Mouse (Mus musculus): ENCODE measurements at regions not wholly inside any gene's neighbourhood (a gene's known extent, or its start where the extent isn't known, plus 50 kb on each side); places are given as distances from the start of the nearest gene placed in this dataset.

DNA sequence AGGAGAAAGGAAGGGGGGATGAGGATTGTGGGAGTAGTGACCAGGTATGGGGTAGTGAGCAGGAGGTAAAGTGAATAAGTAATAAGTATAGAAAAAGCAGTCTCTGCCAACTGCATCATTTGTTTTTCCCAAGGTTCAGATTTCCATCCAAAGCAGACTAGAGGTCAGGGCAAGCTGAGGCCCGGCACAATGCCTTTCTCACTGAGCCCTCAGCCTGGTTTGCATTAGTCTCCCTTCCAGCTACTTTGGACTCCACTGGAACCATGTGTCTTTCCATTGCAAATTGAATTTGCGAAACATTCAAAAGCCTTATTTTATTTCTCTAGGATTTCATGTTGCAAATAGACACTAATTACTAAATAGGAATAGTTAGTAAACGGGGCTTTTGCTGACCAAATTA lies 124.7 kb upstream of the Tnc start:
- WGBS: 46% methylated on average over 3 of the region's 3 CpGs

DNA sequence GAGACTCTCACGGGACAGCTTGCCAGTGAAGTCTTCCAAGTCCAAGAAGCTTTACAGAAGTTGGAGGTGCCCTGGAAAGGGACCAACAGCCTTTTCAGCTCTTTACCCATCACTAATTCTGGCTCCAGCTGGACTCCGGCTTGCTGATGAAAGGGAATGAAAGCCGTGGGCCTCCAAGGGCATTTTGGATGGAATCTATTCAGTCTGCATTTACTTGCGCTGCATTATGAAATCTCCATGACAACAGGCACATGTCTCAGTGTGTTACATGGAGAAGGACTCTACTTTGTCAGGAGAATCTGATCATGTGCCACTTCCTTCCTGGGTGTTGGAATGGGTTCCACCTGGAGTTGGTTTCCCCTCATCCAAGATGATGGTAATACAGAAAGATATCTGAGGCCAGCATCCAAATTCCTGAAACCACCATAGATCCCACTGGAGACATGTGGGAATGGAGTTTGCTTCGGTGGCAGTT lies 102.2 kb upstream of the Tnc start:
- no peaks in the 10 kb centered on the region for H3K9me3 ChIP-seq (ENCODE audit: control insufficient read depth, low read length)
- no peak overlapping the region for H3K9ac ChIP-seq (ENCODE audit: low read depth, low read length)
- ATAC-seq (ENCODE audit: low read depth) (peak; percentile 47; the same call in 1 of the 2 replicates), DNase-seq (ENCODE audit: low spot score) (peak; percentile 76)
- H3K27me3 ChIP-seq (replicated peaks; ENCODE audit: control insufficient read depth, insufficient read depth, low read length): no peaks in the 10 kb centered on the region
- no peak overlapping the region for H3K4me3 ChIP-seq (ENCODE audit: low read depth, low read length)
- H3K27ac ChIP-seq (replicated peaks; ENCODE audit: low read depth, low read length): no peak overlapping the region
- H3K4me1 ChIP-seq (ENCODE audit: control insufficient read depth, insufficient read depth, low read length): no peaks in the 10 kb centered on the region; the same call in 1 of the 2 replicates
- no peak overlapping the region for H3K4me2 ChIP-seq (ENCODE audit: low read depth, low read length)
- 56% methylated on average over 5 of the region's 5 CpGs for WGBS
- H3K36me3 ChIP-seq (ENCODE audit: control insufficient read depth, insufficient read depth, low read length): no peaks in the 10 kb centered on the region

More for the DNA sequence above, 124.7 kb upstream of the Tnc start:
- Histone ChIP-seq H3K36me3 (ENCODE audit: control insufficient read depth, insufficient read depth, low read length) (no peaks in the 10 kb centered on the region), H3K4me3 (ENCODE audit: low read depth, low read length) (no peak overlapping the region), H3K27me3 (replicated peaks; ENCODE audit: control insufficient read depth, insufficient read depth, low read length) (no peaks in the 10 kb centered on the region), H3K9me3 (ENCODE audit: control insufficient read depth, low read length) (no peaks in the 10 kb centered on the region), H3K4me1 (ENCODE audit: control insufficient read depth, insufficient read depth, low read length) (no peaks in the 10 kb centered on the region), H3K27ac (replicated peaks; ENCODE audit: low read depth, low read length) (no peak overlapping the region), H3K9ac (ENCODE audit: low read depth, low read length) (no peak overlapping the region), H3K4me2 (ENCODE audit: low read depth, low read length) (no peak overlapping the region)
- ATAC-seq (ENCODE audit: low read depth) (no peak), DNase-seq (ENCODE audit: low spot score) (peak; percentile 45)

DNA sequence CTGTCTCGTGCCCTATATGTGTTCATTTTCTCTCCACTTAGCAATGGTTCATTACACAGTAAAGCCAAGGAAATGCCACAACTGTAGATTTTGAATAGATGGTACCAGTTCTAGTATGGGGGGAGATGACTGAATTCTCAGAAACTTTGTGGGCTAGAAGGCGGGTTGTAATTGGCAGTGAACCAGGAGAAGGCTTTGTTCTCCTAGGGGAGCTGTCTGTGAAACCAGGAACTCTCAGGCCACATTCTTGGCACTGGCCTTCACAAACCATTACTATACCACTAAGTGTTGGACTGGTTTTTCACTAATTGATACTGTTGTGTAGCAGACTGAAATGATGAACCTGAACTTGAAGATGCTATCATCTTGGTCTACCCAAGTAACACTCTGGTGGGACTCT lies 99.1 kb upstream of the Tnc start:
- Histone ChIP-seq H3K9me3 (ENCODE audit: control insufficient read depth, low read length) (no peaks in the 10 kb centered on the region), H3K4me3 (ENCODE audit: low read depth, low read length) (no peak overlapping the region), H3K9ac (ENCODE audit: low read depth, low read length) (no peak overlapping the region), H3K27me3 (replicated peaks; ENCODE audit: control insufficient read depth, insufficient read depth, low read length) (no peaks in the 10 kb centered on the region), H3K36me3 (ENCODE audit: control insufficient read depth, insufficient read depth, low read length) (no peaks in the 10 kb centered on the region), H3K27ac (replicated peaks; ENCODE audit: low read depth, low read length) (no peak overlapping the region), H3K4me1 (ENCODE audit: control insufficient read depth, insufficient read depth, low read length) (peaks cover 15% of the 10 kb centered on the region), H3K4me2 (ENCODE audit: low read depth, low read length) (no peak overlapping the region)
- DNase-seq (ENCODE audit: low spot score) (peak; percentile 60), ATAC-seq (ENCODE audit: low read depth) (no peak; the same call in 1 of the 2 replicates)
- WGBS: 70% methylated on average over 2 of the region's 2 CpGs

DNA sequence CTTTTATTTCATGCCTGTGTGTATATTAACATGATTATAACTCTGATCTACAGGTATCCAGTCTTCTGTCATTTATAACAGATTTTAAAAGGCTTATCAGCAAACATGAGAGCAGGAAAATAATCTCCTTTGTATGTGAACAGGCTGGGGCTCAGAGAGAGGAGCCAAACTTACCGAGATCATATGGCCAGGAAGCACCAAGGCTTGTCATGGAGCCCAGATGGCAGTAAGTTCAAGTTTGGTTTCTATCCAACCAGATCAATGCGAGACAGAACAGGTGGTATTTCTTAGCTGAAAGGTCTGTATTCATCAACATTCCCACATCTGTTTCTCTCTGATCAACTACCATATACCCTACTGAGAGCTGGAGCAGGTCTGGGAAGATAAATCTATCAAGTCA lies 96.1 kb upstream of the Tnc start:
- Histone ChIP-seq H3K27me3 (replicated peaks; ENCODE audit: control insufficient read depth, insufficient read depth, low read length) (no peaks in the 10 kb centered on the region), H3K9me3 (ENCODE audit: control insufficient read depth, low read length) (no peaks in the 10 kb centered on the region), H3K36me3 (ENCODE audit: control insufficient read depth, insufficient read depth, low read length) (no peaks in the 10 kb centered on the region), H3K27ac (replicated peaks; ENCODE audit: low read depth, low read length) (no peak overlapping the region), H3K4me1 (ENCODE audit: control insufficient read depth, insufficient read depth, low read length) (peaks cover 15% of the 10 kb centered on the region), H3K4me2 (ENCODE audit: low read depth, low read length) (no peak overlapping the region), H3K4me3 (ENCODE audit: low read depth, low read length) (no peak overlapping the region), H3K9ac (ENCODE audit: low read depth, low read length) (no peak overlapping the region)
- DNase-seq (ENCODE audit: low spot score) (no peak), ATAC-seq (ENCODE audit: low read depth) (peak; percentile 30; the same call in 1 of the 2 replicates)
- WGBS: 47% methylated on average over 2 of the region's 2 CpGs

DNA sequence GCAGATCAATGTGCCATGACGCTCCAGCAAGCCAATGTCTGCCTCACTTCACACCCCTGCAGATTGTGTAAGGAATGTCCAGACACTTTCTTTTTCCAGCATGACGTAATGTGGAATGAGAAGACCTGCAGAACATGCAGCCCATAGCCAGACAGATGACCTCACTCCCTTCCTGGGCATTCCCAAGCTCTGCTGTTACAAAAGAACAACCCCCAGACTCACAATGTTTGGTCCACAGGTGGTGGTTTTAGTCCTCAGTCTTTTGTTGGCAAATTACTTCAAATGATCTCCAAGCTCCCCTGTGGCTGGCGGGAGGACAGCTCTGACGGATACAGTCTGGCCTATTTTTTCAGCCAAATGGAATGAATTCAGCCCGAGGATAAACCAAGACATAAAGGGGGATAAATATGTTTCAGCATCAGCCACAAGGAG lies 95.6 kb upstream of the Tnc start:
- H3K9ac ChIP-seq (ENCODE audit: low read depth, low read length): no peak overlapping the region
- ATAC-seq (ENCODE audit: low read depth) (peak; percentile 85; the same call in 1 of the 2 replicates), DNase-seq (ENCODE audit: low spot score) (peak; percentile 76)
- 40% methylated on average over 5 of the region's 5 CpGs for whole genome bisulfite sequencing
- no peaks in the 10 kb centered on the region for H3K27me3 ChIP-seq (replicated peaks; ENCODE audit: control insufficient read depth, insufficient read depth, low read length)
- H3K27ac ChIP-seq (replicated peaks; ENCODE audit: low read depth, low read length): no peak overlapping the region; the same call in 1 of the 2 replicates
- no peaks in the 10 kb centered on the region for H3K36me3 ChIP-seq (ENCODE audit: control insufficient read depth, insufficient read depth, low read length)
- peaks cover 15% of the 10 kb centered on the region for H3K4me1 ChIP-seq (ENCODE audit: control insufficient read depth, insufficient read depth, low read length)
- H3K9me3 ChIP-seq (ENCODE audit: control insufficient read depth, low read length): no peaks in the 10 kb centered on the region
- no peak overlapping the region for H3K4me3 ChIP-seq (ENCODE audit: low read depth, low read length)
- H3K4me2 ChIP-seq (ENCODE audit: low read depth, low read length): no peak overlapping the region

DNA sequence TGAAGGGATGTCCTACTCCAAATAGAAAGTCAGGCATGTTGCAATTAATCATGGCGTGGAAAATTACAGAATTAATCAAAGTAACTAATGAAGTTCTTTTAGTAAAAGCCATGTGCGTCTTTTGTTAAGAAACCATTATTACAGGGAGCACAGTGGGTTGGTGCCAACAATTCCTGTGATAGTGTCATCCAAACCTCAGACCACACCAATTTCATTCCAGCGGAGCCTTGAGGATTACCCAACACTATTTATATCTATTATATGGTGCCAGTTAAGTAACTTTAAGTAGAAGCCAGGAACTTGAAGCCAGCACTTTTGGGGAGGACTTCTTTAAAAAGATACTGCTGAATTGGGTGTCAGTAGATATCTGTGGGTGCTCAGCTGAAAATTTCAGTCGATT lies 93.0 kb upstream of the Tnc start:
- Histone ChIP-seq H3K4me1 (ENCODE audit: control insufficient read depth, insufficient read depth, low read length) (peaks cover 15% of the 10 kb centered on the region), H3K9me3 (ENCODE audit: control insufficient read depth, low read length) (no peaks in the 10 kb centered on the region), H3K4me3 (ENCODE audit: low read depth, low read length) (no peak overlapping the region), H3K9ac (ENCODE audit: low read depth, low read length) (no peak overlapping the region), H3K27ac (replicated peaks; ENCODE audit: low read depth, low read length) (no peak overlapping the region), H3K27me3 (replicated peaks; ENCODE audit: control insufficient read depth, insufficient read depth, low read length) (no peaks in the 10 kb centered on the region), H3K4me2 (ENCODE audit: low read depth, low read length) (no peak overlapping the region), H3K36me3 (ENCODE audit: control insufficient read depth, insufficient read depth, low read length) (no peaks in the 10 kb centered on the region)
- WGBS: 81% methylated on average over 4 of the region's 4 CpGs
- no peak for ATAC-seq (ENCODE audit: low read depth)
- DNase-seq (ENCODE audit: low spot score): peak; percentile 41

DNA sequence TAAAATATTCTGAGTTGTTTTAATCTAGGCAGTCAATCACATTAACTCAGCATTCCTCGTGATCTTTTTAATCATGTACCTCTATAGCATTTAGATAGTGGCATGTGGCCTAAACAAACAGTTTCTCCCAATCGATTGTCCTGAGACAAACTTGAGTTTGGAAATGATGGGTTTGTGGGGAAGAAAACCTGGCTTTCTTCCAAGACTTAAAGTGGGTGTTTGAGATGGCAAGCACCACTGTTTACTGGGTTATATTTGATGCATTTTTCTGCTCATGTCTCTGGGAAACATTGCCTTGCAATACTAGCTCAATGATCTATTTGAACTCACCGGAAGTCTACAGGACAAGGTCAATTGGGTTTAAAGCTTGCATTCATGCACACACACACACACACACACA lies 88.2 kb upstream of the Tnc start:
- Histone ChIP-seq H3K27me3 (replicated peaks; ENCODE audit: control insufficient read depth, insufficient read depth, low read length) (no peaks in the 10 kb centered on the region), H3K4me3 (ENCODE audit: low read depth, low read length) (no peak overlapping the region), H3K9ac (ENCODE audit: low read depth, low read length) (no peak overlapping the region), H3K4me1 (ENCODE audit: control insufficient read depth, insufficient read depth, low read length) (no peaks in the 10 kb centered on the region), H3K9me3 (ENCODE audit: control insufficient read depth, low read length) (no peaks in the 10 kb centered on the region), H3K4me2 (ENCODE audit: low read depth, low read length) (no peak overlapping the region), H3K36me3 (ENCODE audit: control insufficient read depth, insufficient read depth, low read length) (no peaks in the 10 kb centered on the region), H3K27ac (replicated peaks; ENCODE audit: low read depth, low read length) (no peak overlapping the region)
- DNase-seq (ENCODE audit: low spot score) (no peak), ATAC-seq (ENCODE audit: low read depth) (no peak)
- 70% methylated on average over 3 of the region's 3 CpGs for WGBS

DNA sequence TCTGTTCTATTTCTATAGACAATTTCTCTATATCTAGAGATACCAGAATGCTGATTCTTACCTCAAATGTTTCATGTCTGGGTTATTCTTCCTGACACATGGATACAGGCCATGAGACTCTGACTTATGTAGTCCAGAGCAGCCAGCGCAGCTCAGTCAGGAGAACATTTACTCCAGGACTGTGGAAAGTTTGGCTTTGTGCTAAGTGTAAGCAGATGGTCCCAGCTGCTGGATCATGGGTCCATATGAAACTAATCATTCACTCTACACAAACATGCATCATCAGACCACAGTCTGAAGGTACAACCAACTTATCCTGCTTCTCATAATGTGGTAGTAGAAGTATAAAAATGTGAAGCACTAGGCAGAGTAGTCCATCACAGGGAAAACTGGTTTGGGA lies 82.5 kb upstream of the Tnc start:
- H3K27ac ChIP-seq (replicated peaks; ENCODE audit: low read depth, low read length): no peak overlapping the region; the same call in 1 of the 2 replicates
- H3K9ac ChIP-seq (ENCODE audit: low read depth, low read length): no peak overlapping the region
- DNase-seq (ENCODE audit: low spot score): peak; percentile 89
- H3K27me3 ChIP-seq (replicated peaks; ENCODE audit: control insufficient read depth, insufficient read depth, low read length): no peaks in the 10 kb centered on the region
- H3K9me3 ChIP-seq (ENCODE audit: control insufficient read depth, low read length): no peaks in the 10 kb centered on the region
- peaks cover 4% of the 10 kb centered on the region; the same call in 1 of the 2 replicates for H3K4me1 ChIP-seq (ENCODE audit: control insufficient read depth, insufficient read depth, low read length)
- WGBS: 41% methylated on average over 1 of the region's 1 CpGs
- no peaks in the 10 kb centered on the region for H3K36me3 ChIP-seq (ENCODE audit: control insufficient read depth, insufficient read depth, low read length)
- H3K4me2 ChIP-seq (ENCODE audit: low read depth, low read length): no peak overlapping the region
- ATAC-seq (ENCODE audit: low read depth): peak; percentile 85
- H3K4me3 ChIP-seq (ENCODE audit: low read depth, low read length): no peak overlapping the region

DNA sequence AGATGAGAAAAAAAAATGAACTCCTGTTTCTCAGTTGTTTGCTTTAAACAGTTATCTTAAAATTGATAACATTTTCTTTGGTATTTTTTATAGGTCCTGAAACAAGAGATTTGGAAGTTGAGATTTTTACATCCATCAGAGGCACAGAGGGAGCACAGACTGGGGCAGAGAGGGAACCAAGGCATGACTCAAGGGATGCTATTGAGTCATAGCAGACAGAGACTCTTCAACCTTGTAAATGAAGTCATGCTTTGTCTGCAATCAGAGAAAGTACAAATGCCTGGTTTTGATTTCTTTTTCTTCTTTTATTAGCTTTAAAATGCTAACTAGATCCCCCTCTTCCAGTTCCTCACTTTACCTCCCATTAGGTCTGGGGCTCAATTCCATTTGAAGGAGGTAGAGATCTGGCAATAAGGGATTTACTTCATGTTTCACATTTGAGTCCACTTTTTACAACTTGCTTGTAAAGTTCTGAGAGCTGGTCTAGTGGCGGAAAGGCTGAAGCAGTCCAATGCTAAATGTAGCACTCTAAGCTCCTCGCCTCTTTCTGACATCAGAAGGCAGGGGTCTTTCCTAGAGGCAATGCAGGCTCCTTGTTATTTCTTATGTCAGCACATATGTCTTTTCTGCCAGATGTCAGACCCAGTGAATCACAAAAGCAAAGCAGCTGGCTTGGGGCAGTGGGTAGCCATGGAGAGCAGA lies 77.7 kb upstream of the Tnc start:
- Histone ChIP-seq H3K36me3 (ENCODE audit: control insufficient read depth, insufficient read depth, low read length) (no peaks in the 10 kb centered on the region), H3K4me2 (ENCODE audit: low read depth, low read length) (no peak overlapping the region), H3K4me1 (ENCODE audit: control insufficient read depth, insufficient read depth, low read length) (peaks cover 4% of the 10 kb centered on the region; the same call in 1 of the 2 replicates), H3K9me3 (ENCODE audit: control insufficient read depth, low read length) (no peaks in the 10 kb centered on the region), H3K4me3 (ENCODE audit: low read depth, low read length) (no peak overlapping the region), H3K27me3 (replicated peaks; ENCODE audit: control insufficient read depth, insufficient read depth, low read length) (no peaks in the 10 kb centered on the region), H3K9ac (ENCODE audit: low read depth, low read length) (no peak overlapping the region), H3K27ac (replicated peaks; ENCODE audit: low read depth, low read length) (peak overlapping the region; percentile 25; the same call in 1 of the 2 replicates)
- DNase-seq (ENCODE audit: low spot score) (no peak), ATAC-seq (ENCODE audit: low read depth) (peak; percentile 15; the same call in 1 of the 2 replicates)
- WGBS: 64% methylated on average over 2 of the region's 2 CpGs

All from embryonic facial prominence, embryonic 14.5 days (tissue).